Mouse (Mus musculus) adipocyte (in vitro differentiated cells): ENCODE measurements at regions not wholly inside any gene's neighbourhood (a gene's known extent, or its start where the extent isn't known, plus 50 kb on each side); places are given as distances from the start of the nearest gene placed in this dataset.
A peak's percentile ranks its signal among the peaks of the same experiment; 100 is the strongest.

Experiments
- DNase-seq: peaks from one replicate; pipeline ENCODE4 v3.0.0-alpha.2; 2016; ENCODE audit warnings: low spot score

DNA sequence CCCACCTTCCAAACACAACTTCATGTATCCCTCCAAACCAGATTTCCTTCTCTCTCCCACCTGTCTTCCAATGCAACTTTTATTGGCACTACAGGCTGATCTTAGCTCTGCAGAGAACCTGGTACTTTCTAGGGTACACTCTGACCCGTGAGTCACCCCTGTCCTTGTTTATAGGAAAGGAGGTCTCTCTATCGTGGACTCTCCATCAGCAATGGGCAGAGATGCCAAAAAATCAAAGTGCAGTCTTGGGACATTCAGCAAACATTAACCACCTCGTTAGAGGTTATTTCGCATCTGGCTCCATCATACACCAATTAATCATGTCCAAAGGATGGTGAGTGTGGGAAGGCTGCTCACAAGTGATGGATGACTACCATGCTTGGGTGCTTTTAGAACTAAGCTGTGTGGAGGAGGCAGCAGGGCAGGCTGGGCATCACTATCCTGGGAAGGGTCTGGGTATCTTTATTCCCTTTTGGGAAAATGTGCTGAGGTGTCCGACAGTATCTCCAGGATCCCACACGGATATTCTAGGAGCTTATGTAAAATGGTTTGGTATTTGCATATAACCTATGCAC is 214.0 kb upstream of the Dynlrb2 start:
- no peak for DNase-seq

DNA sequence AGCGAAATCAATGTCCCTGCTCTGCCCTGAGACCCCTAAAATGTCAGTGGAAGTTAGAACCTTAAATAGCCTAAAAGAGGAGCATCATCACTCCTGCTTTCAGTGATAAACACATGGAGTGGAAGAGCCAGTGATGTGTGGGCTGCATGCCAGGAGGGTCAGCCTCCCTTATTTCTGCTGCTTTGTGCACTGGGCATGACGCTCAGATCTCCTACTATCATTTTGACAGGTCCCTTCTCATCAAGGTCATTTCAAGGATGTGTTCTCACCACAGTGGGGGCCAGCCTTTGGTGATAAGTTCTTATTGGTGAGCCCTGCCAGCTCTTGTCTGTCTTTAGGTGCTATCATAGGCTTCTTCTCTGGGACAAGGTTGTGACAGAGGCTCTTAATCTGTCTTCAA is 215.5 kb upstream of the Dynlrb2 start:
- DNase-seq: no peak

DNA sequence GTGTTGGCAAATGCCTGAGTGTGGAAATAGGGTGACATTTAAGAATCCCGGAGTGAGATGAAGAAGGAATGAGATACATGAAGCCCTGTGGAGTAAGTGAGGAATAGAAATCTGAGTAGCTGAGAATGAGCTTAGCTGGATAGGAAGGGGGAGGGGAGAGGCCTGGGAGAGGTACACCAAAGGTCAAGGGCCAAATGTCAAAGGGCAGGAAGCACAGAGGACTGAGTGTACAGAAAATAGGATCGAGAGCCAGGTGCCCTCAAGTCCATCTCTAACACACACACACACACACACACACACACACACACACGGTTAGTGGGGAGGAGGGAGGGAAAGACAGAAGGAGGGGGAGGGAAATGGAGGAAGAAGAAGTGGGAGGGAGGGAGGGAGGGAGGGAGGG is 220.8 kb upstream of the Dynlrb2 start:
- no peak for DNase-seq

DNA sequence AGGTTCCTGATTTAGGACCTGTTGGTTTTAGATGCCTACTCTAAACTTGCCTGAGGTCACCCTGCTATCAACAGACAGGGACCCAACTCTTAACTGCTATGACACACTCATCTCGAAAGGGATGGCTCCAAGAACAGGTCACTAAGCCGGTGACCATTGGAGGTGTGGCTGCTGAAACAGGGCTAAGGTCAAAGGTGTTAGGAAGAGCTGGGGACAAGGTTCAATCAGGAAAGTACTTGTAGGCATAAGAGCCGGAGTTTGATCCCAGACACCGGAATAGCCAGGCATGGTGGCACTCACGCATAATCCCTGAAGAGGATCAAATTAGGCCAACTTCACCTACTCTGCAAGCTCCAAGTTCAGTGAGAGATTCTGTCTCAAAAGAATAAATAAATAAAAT is 222.4 kb upstream of the Dynlrb2 start:
- no peak for DNase-seq

DNA sequence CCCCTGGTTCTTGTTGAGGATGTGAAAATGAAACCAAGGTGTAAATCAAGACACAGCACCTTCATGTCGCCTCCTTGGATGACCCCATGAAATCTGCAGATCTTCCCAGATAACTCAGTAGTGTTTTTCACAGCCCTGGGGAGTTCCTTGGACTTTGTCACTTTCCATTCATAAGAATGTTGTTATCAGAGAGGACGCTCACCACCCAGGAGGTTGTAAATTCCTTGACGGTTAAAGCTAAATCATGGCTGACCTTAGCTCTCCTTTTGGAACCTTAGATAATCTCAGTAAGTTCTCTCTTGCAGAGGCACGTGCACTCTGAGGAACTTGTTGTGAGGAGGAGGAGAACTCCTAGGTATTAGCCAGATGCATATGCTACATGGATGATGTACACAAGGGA is 229.8 kb upstream of the Dynlrb2 start:
- no peak for DNase-seq

DNA sequence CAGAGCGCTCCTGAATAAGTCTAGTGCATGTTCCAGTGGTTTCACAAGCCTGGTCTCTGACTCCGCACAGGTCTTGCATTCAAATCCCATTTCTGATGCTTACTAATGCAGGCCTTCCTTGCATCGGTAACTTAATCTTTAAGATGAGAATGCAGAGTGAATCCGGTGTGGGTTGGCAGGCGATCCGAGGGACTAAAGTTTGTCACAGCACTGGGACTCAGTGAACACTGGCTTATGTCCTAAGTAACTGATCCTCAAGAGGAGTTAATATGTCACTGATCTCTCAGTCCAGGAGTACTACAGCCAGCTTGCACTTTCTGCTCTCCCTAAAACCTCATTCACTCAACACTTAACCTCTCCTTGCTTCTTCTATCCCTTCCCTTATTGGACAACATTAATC is 233.5 kb upstream of the Dynlrb2 start:
- no peak for DNase-seq

DNA sequence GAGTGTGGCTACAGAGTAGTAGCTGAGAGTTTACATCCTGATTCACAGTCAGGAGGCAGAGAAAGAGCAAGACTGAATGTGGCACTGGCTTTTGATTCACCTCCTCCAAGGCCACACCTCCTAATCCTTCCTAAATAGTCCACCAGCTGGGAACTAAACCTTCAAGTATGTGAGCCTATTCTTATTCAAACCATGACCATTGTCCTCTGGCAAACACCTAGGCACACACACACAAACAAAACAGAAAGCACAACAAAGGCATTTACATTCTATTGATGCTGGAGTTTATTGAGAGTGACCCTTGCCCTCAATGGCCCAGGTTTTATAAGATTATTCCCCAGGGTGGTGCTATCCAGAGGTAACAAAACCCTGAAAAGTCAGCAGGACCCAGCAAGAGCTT is 235.4 kb upstream of the Dynlrb2 start:
- no peak for DNase-seq

DNA sequence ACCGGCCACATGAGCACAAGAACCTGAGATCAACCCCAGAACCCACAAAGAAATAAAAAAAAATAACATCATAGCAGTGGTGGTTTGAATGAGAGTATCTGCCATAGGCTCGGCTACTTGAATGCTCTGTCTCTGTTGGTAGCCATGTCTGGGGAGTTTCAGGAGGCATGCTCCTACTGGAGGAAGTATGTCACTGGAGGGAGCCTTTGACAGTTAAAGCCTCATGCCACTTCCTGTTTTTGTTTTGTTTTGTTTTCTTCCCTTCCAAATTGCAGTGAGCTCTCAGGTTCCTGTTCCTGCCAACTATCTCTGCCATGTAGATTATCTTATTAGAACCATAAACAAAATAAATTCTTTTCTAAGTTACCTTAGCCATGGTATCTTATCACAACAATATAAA is 236.1 kb upstream of the Dynlrb2 start:
- no peak for DNase-seq

DNA sequence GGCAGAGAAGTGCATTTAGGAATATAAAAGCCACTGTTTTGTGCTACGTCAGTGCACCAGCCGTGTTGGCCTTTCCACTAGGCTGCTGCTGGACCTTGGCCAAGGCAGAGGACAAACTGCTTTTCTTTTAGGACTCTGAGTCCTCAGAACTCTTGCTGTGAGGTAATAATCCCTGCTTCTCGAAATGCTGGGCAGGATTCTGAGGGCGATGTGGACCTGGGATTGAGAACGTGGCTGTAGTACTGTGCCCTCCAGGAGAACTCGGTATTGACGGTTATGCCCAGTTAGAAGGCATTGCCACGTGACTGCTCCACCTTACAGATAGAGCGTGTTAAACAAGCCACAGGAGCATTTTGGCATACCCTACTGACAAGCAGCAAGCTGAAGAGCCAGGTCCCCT is 236.6 kb upstream of the Dynlrb2 start:
- peak; percentile 11 for DNase-seq

DNA sequence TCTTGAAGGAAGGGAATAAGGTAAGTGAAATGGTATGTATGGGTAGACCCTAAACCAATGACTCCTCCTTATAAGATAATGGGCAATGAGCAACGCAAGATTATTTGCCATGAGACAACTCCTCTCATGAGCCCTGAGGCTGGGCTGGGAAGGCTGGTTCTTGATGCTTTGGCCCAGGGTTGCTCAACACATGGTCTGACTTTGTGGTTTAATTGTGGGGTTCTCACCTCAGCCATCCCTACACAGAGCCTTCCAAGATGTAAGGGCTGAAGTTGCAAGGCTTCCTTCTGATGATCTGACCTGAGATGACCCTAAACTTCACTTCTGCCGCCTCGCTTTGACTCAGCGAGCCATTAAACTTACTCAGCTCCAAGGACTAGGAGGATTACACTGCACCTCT is 237.8 kb upstream of the Dynlrb2 start:
- DNase-seq: no peak

DNA sequence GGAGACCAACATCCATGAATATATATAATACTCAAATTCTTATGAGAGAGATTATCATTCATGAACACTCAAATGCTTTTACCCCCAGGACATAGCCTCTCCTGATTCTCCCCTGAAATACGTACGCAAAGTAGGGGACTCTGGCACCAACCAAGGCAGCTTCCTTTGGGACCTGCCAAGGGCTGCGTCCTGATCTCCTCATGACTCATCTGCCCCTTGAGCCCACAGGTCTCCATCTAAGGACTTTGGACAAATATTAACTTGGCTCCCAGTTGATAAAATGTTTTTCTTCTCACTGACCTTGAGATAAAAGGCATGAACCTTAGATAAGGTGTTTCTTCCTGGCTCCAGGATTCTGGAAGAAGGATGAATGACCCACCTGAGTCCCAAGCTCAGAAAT is 239.2 kb upstream of the Dynlrb2 start:
- DNase-seq: no peak

DNA sequence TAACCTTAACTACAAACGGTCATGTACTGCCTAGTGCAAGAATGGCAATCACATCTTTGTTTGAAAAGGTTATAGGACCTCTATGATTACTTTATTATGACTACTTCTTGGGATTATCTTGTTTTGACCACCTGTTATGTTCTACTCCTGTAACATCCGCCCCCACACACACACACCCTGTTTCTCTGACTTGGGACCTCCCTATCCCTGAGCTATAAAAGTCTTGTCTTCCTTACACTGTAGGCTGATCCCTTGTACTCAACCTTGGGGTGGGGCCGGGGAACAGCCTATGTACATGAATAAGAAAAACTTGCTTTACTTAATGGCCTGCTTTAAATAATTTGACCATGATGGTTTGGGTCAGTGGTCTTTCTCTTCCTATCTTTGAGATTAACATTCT is 240.7 kb upstream of the Dynlrb2 start:
- DNase-seq: no peak

DNA sequence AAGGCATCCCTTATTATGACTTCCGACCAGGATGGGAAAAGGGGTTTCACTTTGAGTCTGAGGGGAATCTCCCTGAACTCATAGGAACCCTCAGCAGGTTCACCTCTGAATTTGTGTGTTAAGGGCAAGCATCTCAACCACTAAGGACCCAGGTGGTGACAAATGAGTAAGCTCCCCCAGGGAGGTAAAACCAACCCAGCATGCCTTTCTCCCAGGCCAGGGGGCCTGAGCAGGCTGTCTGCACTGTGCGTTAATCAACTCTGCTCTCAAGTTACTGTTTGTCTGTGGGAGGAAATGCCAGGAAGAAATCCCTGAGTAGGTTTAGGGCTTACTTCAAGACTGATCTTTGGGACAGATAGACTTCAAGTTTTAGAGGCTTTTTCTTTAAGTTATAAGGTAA is 243.5 kb upstream of the Dynlrb2 start:
- no peak for DNase-seq

DNA sequence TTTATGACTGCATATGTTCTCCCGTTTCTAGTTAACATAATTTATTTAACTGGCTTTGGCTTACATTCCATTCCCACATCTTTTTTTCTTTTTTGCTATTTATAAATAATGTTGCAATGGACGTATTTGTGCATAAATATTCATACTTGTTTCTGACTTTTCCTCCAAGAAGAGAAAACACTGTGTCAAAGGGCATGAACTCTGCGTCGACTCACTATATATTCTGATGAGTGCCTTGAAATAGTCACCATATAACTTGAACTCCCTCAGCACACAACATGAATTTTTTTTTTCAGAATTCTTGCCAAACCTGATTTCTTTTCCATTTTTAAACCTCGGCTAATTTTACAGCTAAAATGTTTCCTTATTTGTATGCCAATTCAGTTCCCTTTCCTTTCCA is 249.4 kb upstream of the Dynlrb2 start:
- no peak for DNase-seq

DNA sequence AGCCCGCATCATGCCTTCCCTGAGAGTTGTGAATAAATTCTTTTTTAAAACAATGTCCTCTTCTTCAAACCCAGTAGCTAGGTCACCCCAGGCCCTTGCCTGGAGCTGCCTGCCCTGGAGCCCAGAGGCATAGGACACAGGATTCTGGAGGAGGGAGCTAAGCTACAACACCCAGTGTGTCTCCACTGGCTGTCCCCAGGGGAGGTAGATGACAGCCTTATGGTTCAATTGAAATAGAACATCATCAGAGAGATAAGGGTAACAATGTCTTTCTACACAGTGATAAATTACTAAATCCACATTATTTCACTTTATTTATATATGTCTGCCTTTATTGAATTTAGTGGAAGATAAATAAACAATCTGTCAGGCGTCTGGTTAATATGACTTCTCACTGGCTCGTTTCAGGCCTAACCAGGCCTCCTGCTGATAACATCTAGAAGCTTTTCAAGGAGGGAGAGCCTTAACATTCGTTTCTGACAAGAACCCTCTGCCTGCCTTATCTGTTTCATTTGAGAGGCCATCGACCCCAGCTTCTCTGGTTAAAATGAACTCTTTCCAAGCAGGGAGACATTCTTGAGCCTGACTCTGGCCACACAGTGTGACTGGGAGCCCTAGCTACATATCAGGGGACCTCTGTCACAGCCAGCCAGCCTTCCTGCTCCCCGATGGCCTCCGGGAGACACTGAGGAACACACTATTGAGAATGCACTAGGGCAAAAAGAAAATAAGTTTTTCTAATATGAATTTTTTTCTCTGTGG is 252.1 kb upstream of the Dynlrb2 start:
- DNase-seq: no peak

DNA sequence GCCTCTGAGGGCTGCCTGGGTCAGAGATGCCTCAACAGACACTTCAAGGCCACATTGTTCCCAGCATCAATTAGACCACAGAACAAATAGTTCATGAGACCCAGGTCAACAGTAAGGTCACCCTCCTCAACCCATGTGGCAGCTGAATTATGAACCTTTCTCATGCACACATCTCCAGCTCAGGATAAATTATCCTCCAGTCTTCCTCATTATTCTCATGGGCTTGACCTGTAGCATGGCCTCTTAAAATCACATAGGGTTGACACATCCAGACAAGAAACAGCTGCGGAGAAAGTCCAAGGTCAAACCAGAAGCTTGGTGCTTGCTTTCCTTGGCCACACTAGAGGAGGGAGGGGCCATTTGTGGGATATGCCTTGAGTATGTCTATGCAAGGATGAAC is 256.4 kb upstream of the Dynlrb2 start:
- no peak for DNase-seq

DNA sequence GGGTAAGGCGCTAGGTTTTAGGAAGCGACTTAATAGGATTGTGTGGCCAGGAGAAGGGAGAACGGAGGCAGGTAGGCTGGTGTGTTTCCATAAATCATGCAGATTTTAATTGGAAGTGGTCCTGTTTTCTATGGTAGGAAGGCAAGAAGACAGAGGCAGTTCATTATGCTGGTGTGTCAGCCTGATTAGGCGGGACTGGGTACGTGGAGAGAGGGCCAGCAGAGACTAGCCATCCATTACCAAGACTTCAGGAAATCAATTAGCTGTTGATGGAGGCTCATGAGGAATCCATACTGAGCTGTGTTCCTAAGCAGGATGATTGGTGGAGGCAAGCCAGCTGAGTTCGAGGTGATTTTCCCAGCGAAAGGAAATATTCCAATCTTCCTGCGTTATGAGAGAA is 261.3 kb upstream of the Dynlrb2 start:
- DNase-seq: no peak

DNA sequence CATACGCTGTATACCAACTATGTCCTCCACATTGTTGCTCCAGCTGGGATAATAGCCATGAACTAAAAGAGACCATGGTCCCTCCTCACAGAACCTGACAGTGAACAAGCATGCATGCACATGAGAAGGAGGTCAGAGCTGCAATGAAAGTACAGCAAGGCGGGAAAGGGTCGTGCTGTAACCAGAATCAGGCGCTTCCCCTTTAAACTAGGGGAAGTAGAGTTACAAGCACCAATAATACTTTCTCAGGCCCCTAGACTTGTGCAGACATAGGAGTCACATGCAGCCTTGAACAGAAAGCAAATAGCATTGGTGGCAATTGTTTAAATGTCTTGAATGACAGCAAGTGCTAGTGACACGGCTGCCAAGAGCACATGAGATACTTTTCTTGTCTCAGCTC is 261.8 kb upstream of the Dynlrb2 start:
- no peak for DNase-seq

DNA sequence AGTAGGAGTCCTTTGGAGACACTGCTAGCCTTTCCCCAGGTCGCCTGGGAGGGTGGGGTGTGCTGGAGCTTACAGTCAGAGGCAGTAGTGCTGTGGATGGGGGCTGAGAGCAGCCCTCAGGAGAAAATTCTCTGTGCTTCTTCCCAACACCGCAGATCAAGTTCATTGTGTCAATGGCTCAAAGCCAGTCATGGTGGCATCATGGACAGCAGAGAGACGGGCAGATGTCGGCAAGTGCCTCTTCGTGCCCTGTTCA is 262.9 kb upstream of the Dynlrb2 start:
- no peak for DNase-seq

DNA sequence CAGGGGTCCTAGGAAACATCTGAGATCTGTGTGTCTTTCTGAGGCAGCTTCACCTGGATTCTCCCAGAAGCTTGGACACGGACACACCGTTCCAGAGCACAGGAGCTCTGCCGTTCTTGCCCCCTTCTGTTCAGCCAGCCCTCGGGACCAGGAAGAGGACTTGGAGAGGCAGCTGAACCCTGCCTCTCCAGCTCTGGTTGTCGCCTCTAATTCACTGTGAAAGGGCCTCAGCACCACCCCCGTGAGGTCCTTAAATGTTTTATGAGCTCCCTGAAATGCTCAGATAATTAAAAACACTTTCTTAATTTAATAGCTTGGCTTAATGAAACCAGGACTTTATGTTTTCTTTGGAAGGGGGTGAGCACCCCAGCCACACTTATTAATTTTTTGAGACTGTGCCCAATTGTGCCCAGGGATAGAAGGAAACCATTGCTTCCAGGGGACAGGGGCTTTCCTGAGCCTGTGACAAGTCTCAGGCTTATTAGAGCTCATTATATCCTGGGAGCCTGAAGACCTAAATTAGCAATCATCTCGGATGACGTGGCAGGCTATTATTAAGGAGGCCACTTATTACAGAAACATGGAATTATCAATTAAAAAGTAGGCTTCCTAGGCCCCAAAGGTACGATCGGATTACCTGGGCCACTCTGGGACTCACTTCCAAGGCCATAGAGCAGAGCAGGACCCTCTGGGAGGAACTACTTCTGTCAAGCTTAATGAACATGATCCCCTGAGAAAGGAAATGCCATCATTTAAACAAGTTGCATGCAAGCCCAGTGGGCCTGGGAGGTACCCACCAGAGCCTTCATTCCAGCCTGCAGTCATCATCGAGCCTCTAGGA is 263.4 kb upstream of the Dynlrb2 start:
- DNase-seq: no peak

DNA sequence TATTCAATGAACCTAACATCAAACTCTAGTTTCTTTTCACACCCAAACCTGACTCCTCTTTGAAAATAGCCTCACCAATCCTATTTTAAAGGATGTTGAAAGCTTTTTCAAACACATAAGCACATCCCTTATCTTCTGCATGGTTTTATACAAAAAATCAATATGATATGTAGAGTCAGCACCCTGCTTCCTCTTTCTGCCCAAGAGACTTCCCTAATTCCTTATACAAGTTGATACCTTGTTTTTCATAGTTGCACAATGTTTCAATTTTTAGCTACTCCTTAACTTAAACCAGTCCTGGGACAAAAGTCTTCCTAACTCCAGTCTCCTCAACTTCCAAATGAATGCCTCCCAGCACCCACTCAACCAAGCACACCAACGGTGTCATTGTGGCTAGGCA is 266.1 kb upstream of the Dynlrb2 start:
- DNase-seq: no peak

DNA sequence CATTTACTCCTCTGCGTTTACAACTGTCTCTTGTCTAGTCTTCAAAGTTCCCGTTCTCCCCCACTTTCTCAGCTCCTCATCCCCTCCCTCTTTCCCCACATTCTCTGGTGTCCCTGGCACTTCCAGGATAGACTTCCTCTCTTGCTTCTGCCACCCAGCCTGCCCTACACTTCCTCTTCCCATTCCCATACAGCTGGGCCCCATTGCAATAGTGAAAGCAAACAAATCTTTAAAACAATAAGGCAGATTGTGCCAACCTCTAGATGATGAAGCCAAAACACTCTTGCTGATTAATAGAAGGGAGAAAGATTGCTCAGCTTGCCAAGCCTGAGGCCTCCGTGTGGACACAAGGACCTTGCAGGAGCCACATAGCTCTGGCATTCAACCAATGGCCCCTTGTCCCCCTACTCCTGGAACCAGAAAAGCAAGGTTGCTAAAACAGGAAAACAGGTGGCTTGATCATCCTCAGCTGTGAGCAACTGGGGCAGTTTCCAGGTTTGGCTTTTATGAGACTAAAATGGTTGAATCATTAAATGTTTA is 267.1 kb upstream of the Dynlrb2 start:
- no peak for DNase-seq

DNA sequence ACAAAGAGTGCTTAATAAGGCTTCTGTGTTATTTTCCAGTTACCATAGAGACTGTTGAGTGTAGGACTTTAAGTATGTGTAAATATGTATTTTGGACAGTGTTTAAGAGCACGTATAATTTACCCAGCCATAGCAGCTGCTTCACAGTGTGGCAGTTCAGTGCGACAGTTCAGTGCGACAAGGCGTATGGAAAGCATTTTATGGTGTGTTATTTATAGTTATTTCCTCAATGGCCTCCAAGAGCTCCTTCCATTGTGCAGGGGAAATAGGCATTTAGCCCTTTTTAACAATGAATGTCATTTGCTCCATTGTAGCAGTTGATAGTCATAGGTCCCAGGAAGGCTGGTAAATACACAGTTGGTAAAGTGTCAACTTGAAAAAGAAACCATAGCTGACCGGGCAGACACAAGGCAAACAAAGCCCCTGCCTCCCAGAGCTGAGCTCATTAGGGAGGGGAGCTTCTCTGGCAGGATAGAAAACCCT is 275.1 kb upstream of the Dynlrb2 start:
- no peak for DNase-seq
